Mouse (Mus musculus) thymus, adult 2 months (tissue): ENCODE measurements around the gene Cd46.

ENCODE experiments used
- CTCF ChIP-seq: fragments of 200-500 bp; IDR thresholded peaks from 2 replicates; pipeline ENCODE4 v1.5.1; 2012; ENCODE audit warnings: mild to moderate bottlenecking, control low read depth, low read length, moderate library complexity, borderline replicate concordance; ENCODE audit not compliant: control insufficient read depth, poor library complexity, insufficient read depth; ENCODE audit errors: extremely low read depth
- POLR2A ChIP-seq: fragments of 200-500 bp; IDR thresholded peaks from 2 replicates; pipeline ENCODE4 v1.6.1; 2012; ENCODE audit warnings: mild to moderate bottlenecking, low read length, control low read depth, moderate library complexity; ENCODE audit not compliant: control insufficient read depth, poor library complexity, insufficient read depth; ENCODE audit errors: extremely low read depth

DNA sequence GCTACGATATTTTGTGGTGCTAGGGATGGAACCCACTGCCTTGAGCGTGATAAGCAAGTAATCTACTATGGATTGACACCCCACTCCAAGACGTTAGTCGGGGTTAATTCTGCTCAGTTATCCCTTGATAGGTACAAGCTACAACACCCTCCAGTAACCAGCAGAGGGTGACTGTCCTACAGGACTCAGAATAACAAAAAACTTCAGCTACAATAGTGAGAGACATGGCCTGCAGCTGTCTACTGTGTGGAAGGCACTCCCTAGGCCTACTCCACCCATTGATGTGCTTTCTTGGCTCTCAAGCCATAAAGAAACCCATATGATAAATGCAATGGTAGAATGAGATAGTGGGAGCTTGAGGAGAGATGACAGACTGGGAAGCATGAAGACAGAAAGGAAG lies 21.6 kb upstream of the Cd46 start:
- TF ChIP-seq POLR2A (no peak), CTCF (no peak)
